Mouse (Mus musculus): Measurements from ENCODE around the gene Csnk2a1. TPM values are rescaled to one million over a fixed set of nuclear protein-coding genes. Genes with fewer than 3 reads are reported as not detected.
"Not testable (repeated sequence)": the region's sequence is repeated elsewhere in the genome, so short reads cannot be mapped to it uniquely, and the experiment has no call there.

Csnk2a1 gene
- total RNA-seq (2021) = 10 to 100 TPM; 78.6 to 79.8 TPM
- long read RNA-seq, experiment 1, full-length matches to known transcripts = 3 of 18 reads
- long read RNA-seq, experiment 1, partial matches to known transcripts = 0 of 18 reads
- long read RNA-seq, experiment 1, other reads (novel, unspliced or antisense) = 15 of 18 reads
- long read RNA-seq, experiment 2, partial matches to known transcripts = 0 of 12 reads
- long read RNA-seq, experiment 2, other reads (novel, unspliced or antisense) = 12 of 12 reads

- peak; percentile 91 for DNase-seq
Measured at GRCm38 (mm10) chr2:152226248-152227050, at the start of gene Csnk2a1. Gene Csnk2a1 (plus strand): TSS chr2:152226839.

GRCm38 (mm10) chr2:152177162-152177805 is 49.4 kb upstream of the Csnk2a1 start:
- peak; percentile 63 for DNase-seq

- DNase-seq = no peak
Measured at GRCm38 (mm10) chr2:152177806-152178170, 48.9 kb upstream of the Csnk2a1 start.

- DNase-seq = no peak
Measured at GRCm38 (mm10) chr2:152178345-152178744, 48.3 kb upstream of the Csnk2a1 start.

GRCm38 (mm10) chr2:152179301-152179700 is 47.3 kb upstream of the Csnk2a1 start:
- no peak for DNase-seq

GRCm38 (mm10) chr2:152180323-152180722 is 46.3 kb upstream of the Csnk2a1 start:
- peak; percentile 87 for DNase-seq

- no peak for DNase-seq
Measured at GRCm38 (mm10) chr2:152187132-152187531, 39.5 kb upstream of the Csnk2a1 start.

- no peak for DNase-seq
Measured at GRCm38 (mm10) chr2:152189213-152189612, 37.4 kb upstream of the Csnk2a1 start.

- DNase-seq = peak; percentile 61
Measured at GRCm38 (mm10) chr2:152189640-152190039, 37.0 kb upstream of the Csnk2a1 start.

- no peak for DNase-seq
Measured at GRCm38 (mm10) chr2:152190161-152190560, 36.5 kb upstream of the Csnk2a1 start.

- DNase-seq = no peak
Measured at GRCm38 (mm10) chr2:152192591-152193345, 33.9 kb upstream of the Csnk2a1 start.

- no peak for DNase-seq
Measured at GRCm38 (mm10) chr2:152193346-152193710, 33.3 kb upstream of the Csnk2a1 start.

GRCm38 (mm10) chr2:152194586-152194985 is 32.1 kb upstream of the Csnk2a1 start:
- DNase-seq = no peak

- DNase-seq = no peak
Measured at GRCm38 (mm10) chr2:152196896-152197295, 29.7 kb upstream of the Csnk2a1 start.

- DNase-seq = peak; percentile 53
Measured at GRCm38 (mm10) chr2:152197301-152197712, 29.3 kb upstream of the Csnk2a1 start.

- DNase-seq = not testable (repeated sequence)
Measured at GRCm38 (mm10) chr2:152206139-152206538, 20.5 kb upstream of the Csnk2a1 start.

GRCm38 (mm10) chr2:152211871-152212270 is 14.8 kb upstream of the Csnk2a1 start:
- no peak for DNase-seq

GRCm38 (mm10) chr2:152216975-152217374 is 9.7 kb upstream of the Csnk2a1 start:
- no peak for DNase-seq

- DNase-seq = no peak
Measured at GRCm38 (mm10) chr2:152223521-152224300, 2.9 kb upstream of the Csnk2a1 start.

GRCm38 (mm10) chr2:152225536-152225935 is 1.1 kb upstream of the Csnk2a1 start:
- DNase-seq = no peak

GRCm38 (mm10) chr2:152227051-152227481 is 427 bp downstream of the Csnk2a1 start:
- peak; percentile 60 for DNase-seq

All from gastrocnemius, postnatal 25 days (tissue).